Mouse (Mus musculus): ENCODE measurements at regions not wholly inside any gene's neighbourhood (a gene's known extent, or its start where the extent isn't known, plus 50 kb on each side); places are given as distances from the start of the nearest gene placed in this dataset.

GRCm38 (mm10) chr2:115385207-115386168 lies 196.0 kb upstream of the BC052040 start:
- intact Hi-C loops (cut with DNase I): no loop called here
- DNase-seq (ENCODE audit: low spot score in 2 of 2): peak in 1 of 2 experiments; percentile 3

DNA sequence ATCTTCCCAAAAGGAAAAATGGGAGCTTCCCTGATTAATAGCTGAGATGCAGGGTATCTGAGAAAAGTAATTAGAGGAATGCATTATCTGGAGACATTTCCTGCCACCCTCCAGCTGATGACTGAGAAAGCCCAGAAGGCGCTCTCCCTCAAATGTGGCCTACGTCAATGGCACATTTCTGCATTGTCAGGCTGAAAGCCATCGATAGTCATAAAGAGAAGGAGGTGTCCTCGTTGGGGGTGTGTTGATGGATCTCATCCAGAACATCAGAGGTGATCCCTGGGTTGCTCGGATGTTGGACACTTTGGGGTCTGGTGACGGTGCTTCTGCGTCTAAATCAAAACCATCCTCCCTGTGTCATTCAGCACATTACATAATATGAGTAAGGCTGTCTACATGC lies 189.9 kb upstream of the BC052040 start:
- DNase-seq (ENCODE audit: low spot score in 2 of 2): no peak
- intact Hi-C loops (cut with DNase I): no loop called here

- intact Hi-C loops (cut with DNase I): no loop called here
- no peak for DNase-seq (ENCODE audit: low spot score in 2 of 2)
Observed at GRCm38 (mm10) chr2:115392082-115392762, 189.3 kb upstream of the BC052040 start.

DNA sequence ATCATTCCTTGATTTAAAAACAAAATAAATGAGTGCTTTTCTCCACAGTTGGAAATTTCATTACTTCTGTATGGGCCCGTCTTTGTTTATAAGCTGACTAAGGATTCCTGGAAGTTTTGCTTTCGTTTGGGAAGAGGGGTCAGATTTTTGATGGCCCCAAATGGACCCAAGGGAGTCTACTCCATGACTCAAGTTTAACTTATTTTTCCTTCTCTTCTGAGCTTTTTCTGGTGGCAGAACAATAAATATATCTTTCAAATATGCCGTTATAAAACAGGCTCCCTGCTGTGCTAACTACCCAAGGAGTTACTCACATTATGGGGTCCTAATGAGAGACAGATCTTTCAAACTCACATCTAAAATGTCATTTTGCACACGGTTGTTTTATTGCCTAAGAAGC lies 187.4 kb upstream of the BC052040 start:
- DNase-seq (ENCODE audit: low spot score in 2 of 2): no peak
- intact Hi-C loops (cut with DNase I): no loop called here

- DNase-seq (ENCODE audit: low spot score in 2 of 2): no peak
- intact Hi-C loops (cut with DNase I): no loop called here
Observed at GRCm38 (mm10) chr2:115398550-115398949, 183.0 kb upstream of the BC052040 start.

GRCm38 (mm10) chr2:115399107-115399740 lies 182.3 kb upstream of the BC052040 start:
- intact Hi-C loops (cut with DNase I): no loop called here
- no peak for DNase-seq (ENCODE audit: low spot score in 2 of 2)

- DNase-seq (ENCODE audit: low spot score in 2 of 2): no peak
- intact Hi-C loops (cut with DNase I): no loop called here
Observed at GRCm38 (mm10) chr2:115399987-115400550, 181.4 kb upstream of the BC052040 start.

DNA sequence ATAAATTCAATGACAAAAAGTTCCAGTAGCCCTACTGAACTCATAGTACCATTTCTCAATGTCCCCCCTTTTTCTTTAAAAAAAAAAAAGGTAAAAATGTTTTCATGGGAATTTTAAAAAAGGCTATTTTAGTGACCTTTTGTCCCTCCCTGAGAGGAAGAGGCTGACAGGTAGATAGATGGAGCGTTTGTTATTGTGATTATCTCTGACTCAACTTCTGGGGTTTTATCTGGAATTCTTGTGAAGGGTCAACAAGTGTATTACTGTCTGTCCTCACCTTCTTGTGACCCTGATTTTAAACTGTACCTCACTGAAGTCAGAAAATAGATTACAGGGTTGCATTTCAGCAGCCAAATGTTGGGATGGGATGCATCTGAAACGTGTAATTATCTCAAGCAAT lies 179.3 kb upstream of the BC052040 start:
- intact Hi-C loops (cut with DNase I): no loop called here
- no peak for DNase-seq (ENCODE audit: low spot score in 2 of 2)

DNA sequence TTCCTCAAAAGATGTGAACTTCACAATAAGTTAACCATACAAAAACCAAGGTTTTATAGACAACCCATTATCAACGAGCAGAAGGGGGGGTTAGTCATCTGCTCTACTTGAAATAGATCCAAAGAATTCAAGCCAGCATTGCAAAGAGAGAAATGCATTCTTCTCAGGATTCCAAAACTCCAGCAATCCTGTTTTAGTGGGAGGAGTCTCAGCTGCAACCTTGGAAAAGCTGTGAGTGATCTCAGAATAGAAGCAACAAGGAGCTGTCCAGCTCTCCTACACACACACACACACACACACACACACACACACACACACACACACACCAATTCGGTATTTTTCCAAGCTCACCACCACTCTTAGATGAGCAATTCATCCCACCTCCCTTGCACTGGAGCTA lies 149.0 kb upstream of the BC052040 start:
- intact Hi-C loops (cut with DNase I): no loop called here
- DNase-seq (ENCODE audit: low spot score in 2 of 2): peak; percentile 7 to 17

DNA sequence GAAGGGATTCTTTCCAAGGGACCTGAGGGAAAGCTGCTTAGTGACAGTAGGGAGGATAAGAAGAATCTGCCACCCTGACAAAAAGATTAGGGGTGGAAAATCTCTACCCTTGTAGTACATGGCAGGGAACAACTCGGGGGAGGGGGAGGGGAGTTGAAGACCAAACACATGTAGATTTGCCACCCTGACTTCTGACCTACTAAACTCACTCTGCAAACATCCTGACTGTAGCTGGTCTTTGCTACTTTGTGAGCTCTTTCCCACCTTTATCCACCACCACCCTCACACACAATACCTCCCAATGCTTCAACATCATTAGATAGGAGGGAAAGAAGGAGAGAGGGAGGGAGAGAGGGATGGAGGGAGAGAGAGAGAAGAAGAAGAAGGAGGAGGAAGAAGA lies 140.4 kb upstream of the BC052040 start:
- DNase-seq (ENCODE audit: low spot score in 2 of 2): no peak
- intact Hi-C loops (cut with DNase I): no loop called here

DNA sequence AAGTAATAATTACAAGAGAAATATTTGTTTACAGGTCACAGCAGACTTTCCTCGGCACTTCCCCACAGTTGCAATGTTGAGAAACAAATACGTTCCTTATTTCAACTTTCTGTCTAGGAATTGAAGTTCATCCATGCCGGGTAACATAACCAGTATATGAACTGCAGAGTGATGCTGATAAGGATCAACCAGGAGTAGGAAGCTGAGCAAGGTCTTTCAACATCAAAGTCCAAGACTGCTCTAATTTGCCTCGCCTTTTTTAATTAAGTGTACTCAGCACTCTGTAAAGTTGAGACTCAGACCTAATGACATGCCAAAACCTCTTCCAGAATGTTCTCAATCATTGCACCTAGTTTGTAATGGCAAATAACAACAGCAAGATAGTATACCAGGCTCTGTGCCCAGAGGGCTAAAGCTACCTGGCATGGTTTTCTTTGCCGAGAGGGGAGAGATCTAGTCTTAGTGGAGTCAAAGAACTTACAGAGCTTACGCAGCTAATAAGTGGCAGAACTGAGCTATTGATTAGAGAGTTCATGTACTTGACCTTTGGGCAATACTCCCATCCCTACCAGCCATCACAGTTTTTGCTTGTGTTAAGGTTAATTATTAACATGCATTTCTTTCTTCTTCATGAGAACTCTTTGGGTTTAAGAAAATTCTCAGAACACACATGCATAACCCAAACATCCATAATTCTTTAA lies 131.6 kb upstream of the BC052040 start:
- intact Hi-C loops (cut with DNase I): no loop called here
- no peak for DNase-seq (ENCODE audit: low spot score in 2 of 2)

GRCm38 (mm10) chr2:115455593-115455992 lies 125.9 kb upstream of the BC052040 start:
- intact Hi-C loops (cut with DNase I): no loop called here

GRCm38 (mm10) chr2:115456372-115457022 lies 125.0 kb upstream of the BC052040 start:
- intact Hi-C loops (cut with DNase I): no loop called here
- DNase-seq (ENCODE audit: low spot score in 2 of 2): no peak

More at GRCm38 (mm10) chr2:115455593-115455992, 125.9 kb upstream of the BC052040 start:
- DNase-seq (ENCODE audit: low spot score in 2 of 2): no peak

GRCm38 (mm10) chr2:115460028-115460881 lies 121.3 kb upstream of the BC052040 start:
- DNase-seq (ENCODE audit: low spot score in 2 of 2): no peak
- intact Hi-C loops (cut with DNase I): no loop called here

- DNase-seq (ENCODE audit: low spot score in 2 of 2): no peak
- intact Hi-C loops (cut with DNase I): no loop called here
Observed at GRCm38 (mm10) chr2:115460882-115461151, 120.7 kb upstream of the BC052040 start.

DNA sequence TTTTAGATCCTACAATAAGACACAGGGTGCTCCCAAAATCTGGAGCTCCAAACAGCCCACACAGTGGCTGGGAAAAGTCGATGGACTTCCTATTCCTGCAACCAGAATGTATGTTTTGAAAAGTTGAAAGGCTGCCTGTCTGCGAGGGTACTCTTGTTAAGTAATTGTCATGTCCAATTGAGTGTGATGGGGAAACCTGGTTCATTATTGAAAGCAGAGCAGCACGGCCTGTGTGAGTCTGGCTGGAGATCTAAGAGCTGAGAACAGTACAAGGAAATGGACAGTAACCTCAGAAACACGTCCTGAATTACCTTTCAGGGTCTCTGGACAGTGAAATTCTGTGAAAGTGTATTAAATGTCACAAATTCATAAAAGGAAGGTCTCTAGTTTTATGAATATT lies 115.3 kb upstream of the BC052040 start:
- intact Hi-C loops (cut with DNase I): no loop called here
- no peak for DNase-seq (ENCODE audit: low spot score in 2 of 2)

GRCm38 (mm10) chr2:115467107-115467745 lies 114.3 kb upstream of the BC052040 start:
- DNase-seq (ENCODE audit: low spot score in 2 of 2): no peak
- intact Hi-C loops (cut with DNase I): no loop called here

DNA sequence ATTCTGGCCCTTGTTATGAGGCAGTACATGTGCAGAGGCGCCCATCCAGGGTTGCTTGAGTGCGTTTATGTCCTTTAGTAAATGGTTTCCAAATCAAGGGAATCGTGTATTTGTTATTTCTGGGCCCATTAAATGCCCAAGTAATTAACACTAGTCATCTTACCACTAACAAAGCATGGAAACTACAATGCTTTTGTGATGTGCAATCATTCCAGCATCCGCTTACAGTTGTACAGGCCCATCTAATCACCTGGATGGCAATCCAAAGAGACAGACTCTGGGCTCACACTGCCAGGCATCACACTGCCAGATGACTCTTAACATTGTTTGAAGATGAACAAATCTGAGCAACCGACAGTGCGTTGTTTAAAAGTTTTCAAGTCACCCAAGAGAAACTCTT lies 113.6 kb upstream of the BC052040 start:
- intact Hi-C loops (cut with DNase I): no loop called here
- DNase-seq (ENCODE audit: low spot score in 2 of 2): no peak

All from left cerebral cortex, postnatal 14 days (tissue).